Mouse (Mus musculus): Measurements from ENCODE around the gene Hepacam.

The Hepacam gene

GRCm38 (mm10) chr9:37434932-37435331 lies 67.8 kb downstream of the Hepacam start:
- no peak for DNase-seq

GRCm38 (mm10) chr9:37435616-37436015 lies 68.5 kb downstream of the Hepacam start:
- no peak for DNase-seq

All from cerebellum, postnatal 25 days (tissue).